Mouse (Mus musculus) hindbrain, embryonic 12.5 days (tissue): Measurements from ENCODE around the gene Ccdc34. TPM values are rescaled to one million over a fixed set of nuclear protein-coding genes. Genes with fewer than 3 reads are reported as not detected.
"Not testable (repeated sequence)": the region's sequence is repeated elsewhere in the genome, so short reads cannot be mapped to it uniquely, and the experiment has no call there.

Source experiments
- ATAC-seq: fragments of 200-750 bp; cut with Nextera tagmentation; 2 replicates; pipeline ENCODE4 v1.8.0; 2017; ENCODE audit warnings: moderate TSS enrichment; ENCODE audit not compliant: low FRiP score
- H3K27ac ChIP-seq: fragments of 300-500 bp; sonication (generic); 2 replicates; pipeline ENCODE4 v1.5.1; 2016; ENCODE audit warnings: mild to moderate bottlenecking
- H3K27me3 ChIP-seq: fragments of 300-500 bp; sonication (generic); 2 replicates; pipeline ENCODE4 v1.6.1; 2016; ENCODE audit warnings: mild to moderate bottlenecking
- H3K36me3 ChIP-seq: fragments of 300-500 bp; sonication (generic); 2 replicates; pipeline ENCODE4 v1.6.1; 2016; ENCODE audit warnings: mild to moderate bottlenecking
- H3K4me1 ChIP-seq: fragments of 300-500 bp; sonication (generic); 2 replicates; pipeline ENCODE4 v1.6.1; 2016
- H3K4me2 ChIP-seq: fragments of 300-500 bp; sonication (generic); replicated peaks from 2 replicates; pipeline ENCODE4 v1.6.1; 2016; ENCODE audit warnings: mild to moderate bottlenecking
- H3K4me3 ChIP-seq: fragments of 300-500 bp; sonication (generic); 2 replicates; pipeline ENCODE4 v1.5.1; 2016; ENCODE audit warnings: mild to moderate bottlenecking
- H3K9ac ChIP-seq: fragments of 300-500 bp; sonication (generic); 2 replicates; pipeline ENCODE4 v1.6.1; 2016; ENCODE audit warnings: mild to moderate bottlenecking, moderate library complexity
- H3K9me3 ChIP-seq: fragments of 300-500 bp; sonication (generic); replicated peaks from 2 replicates; pipeline ENCODE4 v1.6.1; 2016; ENCODE audit warnings: mild to moderate bottlenecking
- WGBS: fragments of 180-500 bp; shearing (Covaris S2); methylation state at CpG from one replicate; pipeline ENCODE4 v1.1.7; 2016; 5-methylcytosine and 5-hydroxymethylcytosine counted together
- polyA plus RNA-seq: library from polyadenylated mRNA; unstranded; fragments of >200 nt; fragmentation: Nextera tagmentation; extraction: Ambion mirVana; gene quantifications from 2 replicates; pipeline ENCODE4 v1.2.1, GENCODE M21; 2016

The Ccdc34 gene
- polyA plus RNA-seq, 1 experiment from 2014 or later: 47.5 TPM

- no peak for ATAC-seq
- H3K4me3 ChIP-seq: no peak overlapping the region
- H3K27ac ChIP-seq: no peak overlapping the region
- no peaks in the 10 kb centered on the region for H3K9me3 ChIP-seq
- H3K27me3 ChIP-seq: no peaks in the 10 kb centered on the region
- no peak overlapping the region for H3K4me2 ChIP-seq
- H3K4me1 ChIP-seq: no peaks in the 10 kb centered on the region
- H3K36me3 ChIP-seq: no peaks in the 10 kb centered on the region
- WGBS: 89% methylated on average over 2 of the region's 2 CpGs
- H3K9ac ChIP-seq: no peak overlapping the region
Measured at GRCm38 (mm10) chr2:110129396-110129795, 111.8 kb downstream of the Ccdc34 start.

DNA sequence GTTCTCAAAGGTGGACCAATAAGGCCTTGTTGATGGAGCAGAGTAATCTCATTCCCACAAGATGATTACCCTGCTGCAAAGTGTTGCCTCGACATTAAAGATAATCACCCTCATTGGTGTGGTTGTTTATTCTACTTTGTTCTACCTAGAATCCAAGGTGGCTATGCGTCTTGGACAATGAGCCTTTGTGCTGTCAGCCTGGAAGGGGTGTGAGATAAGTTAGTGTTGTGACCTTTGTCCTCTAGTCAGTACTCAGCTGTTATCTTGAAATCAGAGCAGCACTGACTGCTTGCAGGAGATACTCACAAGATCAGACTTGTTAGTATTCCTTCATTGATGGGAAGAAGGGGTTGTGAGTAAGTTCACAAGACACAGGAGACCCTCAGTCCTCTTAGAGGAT is 114.0 kb downstream of the Ccdc34 start:
- Histone ChIP-seq H3K9ac (no peak overlapping the region), H3K27ac (no peak overlapping the region), H3K9me3 (no peaks in the 10 kb centered on the region), H3K4me1 (no peaks in the 10 kb centered on the region), H3K27me3 (no peaks in the 10 kb centered on the region), H3K4me2 (no peak overlapping the region), H3K36me3 (no peaks in the 10 kb centered on the region), H3K4me3 (no peak overlapping the region)
- ATAC-seq: no peak
- WGBS: 75% methylated on average over 2 of the region's 2 CpGs

GRCm38 (mm10) chr2:110133356-110134115 is 115.9 kb downstream of the Ccdc34 start:
- Histone ChIP-seq H3K27me3 (no peaks in the 10 kb centered on the region), H3K9ac (no peak overlapping the region), H3K27ac (no peak overlapping the region), H3K4me3 (no peak overlapping the region), H3K9me3 (no peaks in the 10 kb centered on the region), H3K4me1 (no peaks in the 10 kb centered on the region), H3K36me3 (no peaks in the 10 kb centered on the region), H3K4me2 (no peak overlapping the region)
- no peak for ATAC-seq
- 73% methylated on average over 3 of the region's 3 CpGs for WGBS

GRCm38 (mm10) chr2:110134765-110135594 is 117.4 kb downstream of the Ccdc34 start:
- Histone ChIP-seq H3K27me3 (no peaks in the 10 kb centered on the region), H3K4me3 (no peak overlapping the region), H3K27ac (no peak overlapping the region), H3K9ac (no peak overlapping the region), H3K4me2 (no peak overlapping the region), H3K4me1 (no peaks in the 10 kb centered on the region), H3K9me3 (no peaks in the 10 kb centered on the region), H3K36me3 (no peaks in the 10 kb centered on the region)
- ATAC-seq: no peak
- WGBS: 61% methylated on average over 2 of the region's 2 CpGs

GRCm38 (mm10) chr2:110137291-110137690 is 119.7 kb downstream of the Ccdc34 start:
- no peak for ATAC-seq
- Histone ChIP-seq H3K36me3 (no peaks in the 10 kb centered on the region), H3K9me3 (no peaks in the 10 kb centered on the region), H3K4me3 (no peak overlapping the region), H3K27me3 (no peaks in the 10 kb centered on the region), H3K4me2 (no peak overlapping the region), H3K27ac (no peak overlapping the region), H3K9ac (no peak overlapping the region), H3K4me1 (no peaks in the 10 kb centered on the region)
- WGBS: 79% methylated on average over 1 of the region's 1 CpGs

DNA sequence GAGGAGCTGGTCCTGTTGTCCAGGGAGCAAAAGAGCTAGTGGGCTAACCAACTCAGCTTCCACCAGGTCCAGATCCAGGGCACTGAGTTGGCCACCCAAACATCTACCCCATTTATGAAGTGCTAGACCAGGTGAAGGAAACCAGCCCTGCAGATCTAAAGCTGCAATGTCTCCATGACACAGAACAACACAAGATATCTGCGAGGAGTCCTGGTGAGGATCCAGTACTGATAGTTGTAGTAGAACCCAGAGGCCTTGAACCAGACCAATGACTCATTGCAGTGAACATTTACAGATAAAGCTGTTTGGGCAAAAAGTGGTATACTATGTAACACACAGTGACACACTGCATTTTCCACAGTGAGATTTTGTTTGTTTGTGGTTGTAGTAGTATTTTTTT is 120.5 kb downstream of the Ccdc34 start:
- Histone ChIP-seq H3K4me1 (no peaks in the 10 kb centered on the region), H3K9ac (no peak overlapping the region), H3K4me3 (no peak overlapping the region), H3K27me3 (no peaks in the 10 kb centered on the region), H3K9me3 (no peaks in the 10 kb centered on the region), H3K27ac (no peak overlapping the region), H3K4me2 (no peak overlapping the region), H3K36me3 (no peaks in the 10 kb centered on the region)
- WGBS: 91% methylated on average over 1 of the region's 1 CpGs
- ATAC-seq: no peak

GRCm38 (mm10) chr2:110147980-110148379 is 130.4 kb downstream of the Ccdc34 start:
- H3K9me3 ChIP-seq, H3K27me3 ChIP-seq, H3K4me1 ChIP-seq, H3K4me2 ChIP-seq, H3K27ac ChIP-seq, H3K9ac ChIP-seq, ATAC-seq, H3K4me3 ChIP-seq, H3K36me3 ChIP-seq: not testable (repeated sequence)

- Histone ChIP-seq H3K4me1 (no peaks in the 10 kb centered on the region), H3K9ac (no peak overlapping the region), H3K4me3 (no peak overlapping the region), H3K4me2 (no peak overlapping the region), H3K36me3 (no peaks in the 10 kb centered on the region), H3K27ac (no peak overlapping the region), H3K9me3 (no peaks in the 10 kb centered on the region), H3K27me3 (no peaks in the 10 kb centered on the region)
- no peak for ATAC-seq
Measured at GRCm38 (mm10) chr2:110149246-110149645, 131.6 kb downstream of the Ccdc34 start.

- 88% methylated on average over 2 of the region's 2 CpGs for WGBS
- Histone ChIP-seq H3K36me3 (no peaks in the 10 kb centered on the region), H3K4me1 (no peaks in the 10 kb centered on the region), H3K4me3 (no peak overlapping the region), H3K27ac (no peak overlapping the region), H3K27me3 (no peaks in the 10 kb centered on the region), H3K4me2 (no peak overlapping the region), H3K9ac (no peak overlapping the region), H3K9me3 (no peaks in the 10 kb centered on the region)
- no peak for ATAC-seq
Measured at GRCm38 (mm10) chr2:110156321-110156720, 138.7 kb downstream of the Ccdc34 start.

DNA sequence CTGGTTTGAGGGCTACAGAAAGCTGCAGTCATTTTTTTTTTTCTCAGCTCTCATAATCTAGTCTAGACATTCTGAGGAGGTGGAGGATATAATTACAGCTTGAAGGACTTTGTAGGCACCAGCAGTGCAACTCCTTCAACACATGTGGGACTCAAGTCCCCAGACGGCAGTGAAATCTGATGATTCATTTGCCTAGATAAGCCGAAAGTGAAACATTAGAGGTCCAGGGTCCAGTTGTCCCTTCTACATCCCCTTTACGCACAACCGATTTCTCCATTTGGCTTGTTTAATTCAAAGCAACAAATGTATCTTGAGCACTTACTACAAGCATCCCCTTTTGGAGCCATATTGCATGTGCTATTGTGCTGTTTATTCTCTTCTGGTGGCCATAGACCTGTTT is 147.4 kb downstream of the Ccdc34 start:
- ATAC-seq: no peak
- H3K9ac ChIP-seq: no peak overlapping the region
- no peak overlapping the region for H3K4me3 ChIP-seq
- H3K4me1 ChIP-seq: no peaks in the 10 kb centered on the region
- H3K27ac ChIP-seq: no peak overlapping the region
- H3K27me3 ChIP-seq: no peaks in the 10 kb centered on the region
- H3K9me3 ChIP-seq: no peaks in the 10 kb centered on the region
- no peaks in the 10 kb centered on the region for H3K36me3 ChIP-seq
- no peak overlapping the region for H3K4me2 ChIP-seq
- WGBS: 90% methylated on average over 4 of the region's 4 CpGs

DNA sequence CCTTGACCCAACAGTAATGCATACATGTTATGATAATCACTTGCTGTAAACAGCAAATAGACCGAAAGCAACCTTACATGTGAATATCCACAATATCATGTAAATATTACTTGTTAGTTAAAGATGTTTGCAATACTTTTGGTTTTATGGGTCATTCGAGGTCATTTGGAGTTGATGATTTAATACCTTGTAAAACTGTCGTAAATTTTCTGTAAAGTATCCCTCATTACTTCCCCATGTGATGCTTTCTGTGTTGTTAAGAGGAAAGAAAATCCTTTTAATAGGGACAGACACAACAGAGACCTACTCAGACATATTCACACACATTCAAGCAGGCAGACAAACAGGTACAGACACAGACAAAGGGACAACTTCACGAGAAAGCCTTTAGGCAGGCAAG is 150.1 kb downstream of the Ccdc34 start:
- no peak for ATAC-seq
- Histone ChIP-seq H3K4me1 (no peaks in the 10 kb centered on the region), H3K4me2 (no peak overlapping the region), H3K9ac (no peak overlapping the region), H3K27ac (no peak overlapping the region), H3K36me3 (no peaks in the 10 kb centered on the region), H3K9me3 (no peaks in the 10 kb centered on the region), H3K27me3 (no peaks in the 10 kb centered on the region), H3K4me3 (no peak overlapping the region)
- WGBS: 82% methylated on average over 4 of the region's 4 CpGs

GRCm38 (mm10) chr2:110168361-110168760 is 150.7 kb downstream of the Ccdc34 start:
- H3K9ac ChIP-seq: no peak overlapping the region
- H3K9me3 ChIP-seq: no peaks in the 10 kb centered on the region

DNA sequence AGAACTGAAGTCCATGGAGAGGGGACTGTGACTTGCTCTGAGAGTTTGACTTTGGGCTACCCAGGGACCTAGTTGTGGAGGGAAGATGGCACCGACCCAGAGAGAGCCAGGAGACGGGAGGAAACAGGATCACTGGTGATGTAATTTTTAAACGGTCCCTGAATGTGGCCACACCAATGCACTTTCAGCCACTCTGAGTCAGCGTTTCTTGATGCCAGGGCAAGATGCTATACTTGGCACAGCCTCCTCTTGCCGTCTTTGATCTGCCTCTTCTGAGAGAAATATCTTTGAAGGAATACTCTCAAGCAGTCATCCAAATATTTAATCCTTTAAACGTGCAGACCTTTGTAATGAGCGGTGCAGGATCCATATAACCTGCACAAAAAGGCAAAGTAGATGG is 154.8 kb downstream of the Ccdc34 start:
- Histone ChIP-seq H3K27ac (no peak overlapping the region), H3K4me3 (no peak overlapping the region), H3K36me3 (no peaks in the 10 kb centered on the region), H3K27me3 (no peaks in the 10 kb centered on the region), H3K4me1 (peaks cover 21% of the 10 kb centered on the region), H3K9me3 (no peaks in the 10 kb centered on the region), H3K4me2 (no peak overlapping the region), H3K9ac (no peak overlapping the region)
- 82% methylated on average over 7 of the region's 7 CpGs for WGBS
- no peak for ATAC-seq

More at GRCm38 (mm10) chr2:110168361-110168760, 150.7 kb downstream of the Ccdc34 start:
- H3K4me3 ChIP-seq: no peak overlapping the region
- H3K36me3 ChIP-seq: no peaks in the 10 kb centered on the region
- no peak overlapping the region for H3K27ac ChIP-seq
- no peaks in the 10 kb centered on the region for H3K27me3 ChIP-seq
- peaks cover 2% of the 10 kb centered on the region for H3K4me1 ChIP-seq
- no peak for ATAC-seq
- no peak overlapping the region for H3K4me2 ChIP-seq
